Mouse (Mus musculus) spleen, postnatal 36 days (tissue): ENCODE measurements around the gene Gfm2.
"Not testable (repeated sequence)": the region's sequence is repeated elsewhere in the genome, so short reads cannot be mapped to it uniquely, and the experiment has no call there.

Source experiments
- DNase-seq, 2 experiments: peaks; one replicate each; pipeline ENCODE4 v3.0.0; 2022; ENCODE audit warnings: low spot score in 2 of 2, mixed read lengths in 1 of 2

Gene Gfm2

DNA sequence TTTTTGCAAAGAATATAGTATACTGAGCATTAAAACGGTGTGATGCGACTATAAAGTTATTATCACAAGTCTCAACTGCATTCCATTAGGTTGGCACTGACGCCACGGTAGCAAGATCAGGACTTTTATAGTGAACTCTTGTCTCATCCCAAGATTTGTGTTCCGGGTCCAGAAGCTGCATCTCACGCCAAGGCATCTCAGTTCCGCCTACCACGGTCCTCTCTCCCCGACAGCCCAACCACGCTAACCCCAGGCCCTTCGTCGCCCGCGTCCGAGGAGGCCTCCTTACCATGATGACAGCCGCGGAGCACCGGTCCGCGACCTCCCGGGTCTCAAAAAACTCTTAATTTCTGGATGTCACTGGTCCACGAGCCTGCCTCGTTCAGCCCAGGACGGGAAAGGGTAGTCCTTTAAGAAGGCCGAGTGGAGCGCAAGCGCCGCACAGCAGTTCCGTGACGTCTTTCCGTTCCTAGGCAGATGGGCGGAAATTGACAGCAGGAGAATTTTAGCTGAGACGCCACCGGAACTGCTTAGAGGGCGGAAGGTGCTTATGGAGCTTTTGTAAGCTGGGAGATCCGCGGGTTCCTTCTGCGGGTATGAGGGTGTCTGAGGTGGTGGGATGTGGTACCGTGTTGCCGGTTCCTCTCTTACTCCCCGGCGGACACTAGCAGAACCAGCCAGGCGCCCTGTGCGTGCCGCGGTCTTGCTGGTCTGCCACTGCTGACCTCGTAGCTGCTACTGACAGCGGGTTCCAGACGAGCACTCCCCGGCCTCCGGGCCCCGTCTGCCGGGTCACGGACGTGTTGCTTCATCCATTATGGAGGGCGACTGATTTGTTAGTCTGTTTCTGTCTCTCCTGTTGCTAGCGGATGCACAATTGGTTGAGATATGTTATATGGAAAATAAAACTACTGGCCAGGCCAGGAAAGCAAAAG lies at the start of gene Gfm2, which contains the start of gene Nsa2:
Gfm2 (plus strand) TSS at position 472 of the 935 bp plus-strand sequence.
Nsa2 (minus strand) TSS at position 472 of the 935 bp plus-strand sequence.
- DNase-seq = peak; percentile 88 to 90

DNA sequence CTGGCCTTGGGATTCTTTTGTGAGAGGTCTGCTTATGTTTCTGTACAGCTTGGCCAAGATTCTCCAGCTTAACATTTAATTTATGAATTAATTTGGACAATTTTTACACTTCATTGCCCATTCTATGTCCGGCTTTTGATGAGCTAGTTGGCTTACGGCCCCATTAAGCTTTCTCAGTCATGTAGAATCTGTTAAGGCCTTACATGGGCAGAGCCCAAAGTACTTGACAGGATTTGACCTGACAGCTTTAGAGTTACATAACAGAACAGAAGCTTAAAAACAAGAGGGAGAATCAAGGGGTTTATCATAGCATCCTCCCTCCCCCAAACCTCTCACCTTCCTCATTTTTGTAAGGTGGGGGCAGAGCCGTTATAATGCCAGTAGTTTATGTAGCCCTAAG lies 49.6 kb upstream of the Gfm2 start:
- DNase-seq = no peak

DNA sequence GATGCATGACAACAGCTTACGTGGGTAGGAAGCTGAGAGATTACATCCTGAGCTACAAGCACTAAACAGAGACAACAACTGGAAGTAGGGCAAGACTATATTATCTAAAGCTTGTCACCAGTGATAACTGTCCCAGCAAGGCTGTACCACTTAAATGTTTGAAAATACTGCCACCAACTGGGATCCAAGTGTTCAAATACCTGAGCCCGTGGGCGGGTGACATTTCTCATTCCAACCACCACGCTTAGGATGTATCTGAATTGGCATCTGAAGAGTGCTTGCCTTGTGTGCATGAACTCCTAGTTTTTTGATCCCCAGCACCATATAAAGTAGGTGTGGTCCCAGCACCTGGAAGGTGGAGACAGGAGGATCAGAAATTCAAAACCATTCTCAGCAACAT lies 42.0 kb upstream of the Gfm2 start:
- no peak for DNase-seq

DNA sequence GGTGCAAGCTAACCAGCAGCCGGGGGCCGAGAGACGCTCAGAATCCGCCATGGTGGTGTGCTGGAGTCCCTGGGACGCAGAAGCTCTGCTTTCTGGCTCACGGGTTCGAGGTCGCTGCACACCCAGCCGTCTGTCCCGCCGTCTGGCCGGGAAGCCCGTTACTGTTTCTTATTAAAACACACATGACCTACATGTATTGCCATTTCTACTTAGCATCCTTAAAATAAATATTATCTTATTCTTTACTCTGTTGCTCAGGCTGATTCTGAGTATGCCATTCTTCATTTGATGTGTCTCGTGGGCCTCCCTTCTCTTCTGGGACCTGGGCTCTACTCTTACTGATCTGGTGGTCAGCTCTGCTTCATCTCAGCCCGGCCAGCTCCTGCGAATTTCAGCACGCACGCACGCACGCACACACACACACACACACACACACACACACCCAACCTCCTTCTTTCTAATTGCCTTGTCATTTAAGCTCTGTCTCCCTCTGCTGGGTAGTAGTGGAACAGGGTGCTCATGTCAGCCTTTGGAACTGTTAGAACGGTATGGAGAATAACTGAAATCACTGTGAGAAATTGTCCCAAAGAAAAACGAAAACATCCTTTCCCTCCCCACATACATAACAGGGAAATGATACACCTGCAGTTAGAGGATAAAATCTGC lies 38.4 kb upstream of the Gfm2 start, which contains the start of gene Gm6169:
Gm6169 (minus strand) TSS at position 51 of the 666 bp plus-strand sequence.
- DNase-seq = no peak

DNA sequence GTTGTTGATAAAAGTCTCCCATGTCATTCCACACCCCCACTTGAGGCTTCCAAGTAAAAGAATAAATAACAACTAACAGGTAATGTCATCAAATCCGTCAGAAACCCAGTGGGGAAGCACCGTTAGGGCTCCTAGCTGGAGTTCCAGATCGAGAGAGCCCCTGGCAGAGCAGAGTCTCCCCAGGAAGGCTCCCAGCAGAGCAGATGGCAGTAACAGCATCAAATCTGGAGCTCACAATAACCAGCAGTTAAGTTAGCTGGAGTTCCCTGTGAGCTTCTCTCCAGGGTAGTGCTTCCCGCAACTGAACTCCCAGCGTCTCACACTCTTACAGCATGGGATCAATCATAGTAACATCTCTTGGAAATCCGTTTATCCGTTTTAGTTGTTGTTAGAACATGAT lies 32.7 kb upstream of the Gfm2 start:
- DNase-seq = no peak

DNA sequence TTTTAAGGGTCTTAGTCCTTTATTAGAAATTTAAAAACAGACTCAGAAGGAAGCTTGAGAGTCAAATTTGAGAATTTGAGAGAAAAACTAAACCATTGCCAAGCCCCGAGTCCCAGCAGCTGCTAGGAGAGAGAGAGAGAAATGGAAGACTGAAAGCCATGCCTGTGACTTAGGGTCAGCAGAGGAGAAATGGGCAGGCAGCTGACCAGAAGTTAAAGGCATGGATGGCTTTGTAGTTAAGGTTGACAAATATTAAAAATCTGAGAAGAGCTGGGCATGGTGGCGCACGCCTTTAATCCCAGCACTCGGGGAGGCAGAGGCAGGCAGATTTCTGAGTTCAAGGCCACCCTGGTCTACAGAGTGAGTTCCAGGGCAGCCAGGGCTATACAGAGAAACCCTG lies 30.0 kb upstream of the Gfm2 start:
- not testable (repeated sequence) for DNase-seq

DNA sequence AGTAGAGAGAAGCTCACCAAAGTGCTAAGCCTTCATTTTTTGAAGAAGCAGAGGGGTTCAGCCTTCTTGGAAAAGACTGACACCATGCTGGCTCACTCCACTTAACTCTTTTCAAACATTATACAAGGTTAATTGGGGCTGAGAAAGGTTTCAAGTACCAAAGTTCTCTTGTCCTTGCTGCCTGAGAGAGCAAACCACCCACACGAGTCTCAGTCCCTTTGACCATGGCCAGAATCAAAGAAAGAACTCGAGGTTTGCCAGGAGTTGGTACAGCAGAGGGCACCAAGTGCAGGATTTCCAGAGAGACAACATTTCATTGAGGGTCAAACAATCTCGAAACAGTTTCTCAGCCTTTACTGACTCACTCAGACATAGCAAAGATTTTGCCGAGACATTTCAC lies 28.7 kb upstream of the Gfm2 start:
- no peak for DNase-seq

DNA sequence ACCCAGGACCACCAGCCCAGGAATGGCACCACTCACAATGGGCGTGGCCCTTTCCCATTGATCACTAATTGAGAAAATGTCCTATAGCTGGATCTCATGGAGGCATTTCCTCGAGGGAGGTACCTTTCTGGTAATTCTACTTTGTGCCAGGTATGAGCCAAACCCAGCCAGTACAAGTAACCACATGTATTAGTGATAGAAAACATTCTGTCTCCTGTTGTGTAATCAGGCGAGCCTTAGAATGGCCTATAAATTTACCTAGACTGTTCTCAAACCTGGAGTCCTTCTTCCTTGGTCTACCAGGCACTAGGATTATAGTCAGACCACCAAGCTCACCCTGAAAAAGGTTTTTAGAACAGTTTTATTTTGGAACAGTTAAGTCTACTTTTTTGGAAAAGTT lies 16.4 kb upstream of the Gfm2 start:
- DNase-seq = no peak

DNA sequence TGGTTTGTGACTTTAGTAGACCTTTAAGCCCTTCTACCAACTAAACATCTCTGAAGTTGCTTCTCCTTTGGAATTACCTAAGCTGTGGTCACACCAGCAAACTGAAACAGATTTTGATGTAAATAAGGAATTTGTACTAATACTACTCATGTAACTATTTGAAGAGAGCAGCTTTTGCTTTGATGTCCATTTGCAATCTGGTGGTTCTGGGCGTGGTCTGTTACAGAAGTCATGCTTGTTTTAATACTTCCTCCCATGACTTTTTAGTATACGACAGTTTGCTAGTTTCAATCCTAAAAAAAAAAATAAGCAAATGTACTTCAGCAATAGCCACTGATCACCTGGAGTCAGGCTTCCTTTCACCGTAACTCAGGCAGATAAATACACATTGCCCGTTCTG lies 8.1 kb upstream of the Gfm2 start:
- DNase-seq = not testable (repeated sequence)

DNA sequence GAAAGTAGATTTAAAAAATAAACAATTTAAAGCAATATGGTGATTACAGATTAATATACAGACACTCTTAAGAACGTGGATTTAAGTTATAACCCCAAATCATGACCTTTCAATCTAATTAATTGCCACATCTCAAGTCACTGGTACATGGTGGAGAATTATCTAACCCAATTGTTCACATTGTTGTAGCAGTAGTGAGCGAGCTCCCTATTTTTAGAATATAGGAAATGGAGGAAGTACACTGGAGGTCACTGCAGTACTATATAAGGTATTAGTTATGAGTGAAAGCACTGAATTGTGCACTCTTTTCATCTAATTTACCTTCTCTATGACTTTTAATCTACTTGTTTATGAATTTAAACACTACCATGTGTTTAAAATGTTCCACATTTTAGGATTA lies 7.3 kb upstream of the Gfm2 start:
- not testable (repeated sequence) for DNase-seq

DNA sequence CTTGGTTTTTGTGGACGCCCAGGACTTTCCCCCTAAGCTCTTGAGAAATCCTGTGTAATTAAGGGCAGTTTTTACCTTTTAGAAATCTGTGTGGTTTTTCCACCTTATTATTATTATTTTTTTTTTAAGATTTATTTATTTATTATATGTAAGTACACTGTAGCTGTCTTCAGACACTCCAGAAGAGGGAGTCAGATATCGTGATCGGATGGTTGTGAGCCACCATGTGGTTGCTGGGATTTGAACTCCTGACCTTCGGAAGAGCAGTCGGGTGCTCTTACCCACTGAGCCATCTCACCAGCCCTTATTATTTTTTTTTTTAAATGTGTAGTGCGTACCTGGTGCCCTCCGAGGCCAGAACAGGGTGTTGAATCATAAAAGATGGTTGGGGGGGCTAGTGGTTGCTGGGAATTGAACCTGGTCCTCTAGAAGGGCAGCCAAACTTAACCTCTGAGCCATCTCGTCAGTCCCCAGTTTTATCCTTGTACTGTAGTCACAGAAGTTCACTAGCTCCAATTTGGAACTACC lies 731 bp downstream of the Gfm2 start:
- DNase-seq = not testable (repeated sequence)

DNA sequence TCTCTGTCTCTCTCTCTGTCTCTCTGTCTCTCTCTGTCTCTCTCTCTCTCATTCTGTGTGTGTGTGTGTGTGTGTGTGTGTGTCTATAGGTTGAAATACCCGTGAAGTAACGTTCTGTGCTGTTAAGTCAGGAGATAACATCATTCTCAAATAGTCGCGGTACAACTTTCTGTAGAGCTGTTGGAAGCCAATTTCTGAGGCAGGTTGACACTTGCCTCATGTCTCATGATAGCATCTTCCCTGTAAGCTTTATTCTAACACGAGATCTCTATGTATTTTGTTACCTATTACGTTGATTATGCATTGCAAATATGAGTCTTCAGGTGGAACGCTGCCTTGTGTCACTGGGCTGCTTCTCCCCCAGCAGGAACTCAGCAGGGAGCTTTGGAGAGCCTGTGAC lies 4.6 kb downstream of the Gfm2 start:
- DNase-seq = no peak

DNA sequence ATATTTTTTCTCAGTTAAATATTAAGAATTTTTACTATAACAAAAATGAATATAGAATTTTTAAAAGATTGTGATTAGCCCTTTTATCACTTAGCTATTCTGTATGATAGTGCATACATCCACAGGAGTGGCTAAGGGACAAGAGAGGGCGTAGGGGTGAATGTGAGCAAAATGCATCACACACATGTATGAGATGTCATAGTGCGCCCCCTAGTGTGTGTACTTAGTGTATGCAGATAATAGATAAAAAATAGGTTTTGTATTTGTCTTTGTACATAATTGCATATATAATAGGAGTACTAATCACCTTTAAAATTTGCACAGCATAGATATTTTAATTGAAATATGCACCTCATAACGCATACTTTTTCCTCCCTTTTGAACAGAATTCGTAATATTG lies 8.1 kb downstream of the Gfm2 start:
- DNase-seq = peak; percentile 36 to 39

DNA sequence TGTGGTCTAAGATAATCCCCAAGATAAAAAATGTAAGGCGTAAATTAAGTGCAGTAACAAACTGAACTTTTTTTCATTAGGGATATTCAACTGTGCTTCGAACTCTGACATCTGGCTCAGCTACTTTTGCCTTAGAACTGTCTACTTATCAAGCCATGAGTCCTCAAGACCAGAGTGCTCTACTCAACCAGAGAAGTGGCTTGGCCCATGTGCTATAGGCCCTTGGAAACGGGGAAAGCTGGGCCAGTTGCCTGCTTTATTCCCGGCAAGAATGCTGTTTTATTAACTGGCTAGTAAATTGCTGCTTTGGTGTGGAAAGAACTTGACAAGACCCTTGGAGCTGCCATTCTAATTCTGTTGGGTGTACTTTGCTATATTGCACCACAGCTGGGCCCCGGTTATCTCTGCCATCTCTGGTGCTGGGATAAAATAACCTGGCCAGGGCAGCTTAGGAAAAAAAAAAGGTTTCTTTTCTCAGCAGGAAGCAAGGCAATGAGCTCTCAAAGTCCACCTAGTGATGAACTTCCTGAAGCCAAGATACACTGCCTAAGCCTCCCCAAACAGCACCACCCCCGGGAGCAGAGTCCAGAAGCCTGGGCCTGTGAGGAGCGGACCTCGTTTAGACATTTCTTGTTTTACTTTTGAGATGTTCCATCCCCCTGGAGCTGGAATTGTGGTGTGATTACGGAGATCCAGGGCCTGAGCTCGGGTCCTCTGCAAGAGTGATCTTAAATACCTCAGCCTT lies 38.0 kb downstream of the Gfm2 start:
- no peak for DNase-seq

DNA sequence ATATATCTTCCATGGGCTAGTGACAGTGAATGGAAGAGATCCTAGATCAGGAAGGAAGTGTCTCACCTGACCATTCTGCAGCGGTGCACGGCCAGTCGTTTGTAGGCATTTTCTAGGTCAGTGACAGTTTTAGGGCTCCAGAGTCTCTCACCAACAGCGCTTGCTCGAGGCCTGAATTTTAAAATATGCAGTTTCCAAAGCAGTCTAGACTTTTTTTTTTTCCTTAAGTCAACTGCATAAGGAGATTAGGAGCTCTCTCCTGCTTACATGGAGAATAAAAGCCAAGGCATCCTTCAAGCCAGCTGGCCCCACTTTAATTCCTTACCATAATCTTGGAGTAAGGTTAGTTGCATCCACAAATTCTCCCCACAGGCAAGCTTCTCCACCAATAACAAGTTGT lies 39.0 kb downstream of the Gfm2 start:
- no peak for DNase-seq

DNA sequence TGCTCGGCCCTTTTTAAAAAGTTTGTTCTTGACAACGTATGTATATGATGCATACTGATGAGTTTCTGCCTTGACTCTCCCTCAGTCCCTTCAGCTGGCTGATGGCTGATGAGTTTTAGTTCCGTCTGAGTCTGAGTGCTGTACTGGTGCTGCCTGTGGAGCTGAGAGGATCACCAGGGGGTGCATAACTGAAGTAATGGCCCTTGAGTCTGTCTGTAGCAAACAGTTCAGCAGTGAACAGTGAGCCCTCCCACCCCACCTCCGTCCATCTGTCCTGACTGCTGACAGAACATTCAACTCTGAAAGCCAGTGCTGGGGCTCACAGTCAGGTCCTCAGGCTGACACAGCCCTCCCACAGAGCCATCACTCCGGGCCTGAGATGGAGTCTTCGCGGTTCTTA lies 41.2 kb downstream of the Gfm2 start:
- no peak for DNase-seq

DNA sequence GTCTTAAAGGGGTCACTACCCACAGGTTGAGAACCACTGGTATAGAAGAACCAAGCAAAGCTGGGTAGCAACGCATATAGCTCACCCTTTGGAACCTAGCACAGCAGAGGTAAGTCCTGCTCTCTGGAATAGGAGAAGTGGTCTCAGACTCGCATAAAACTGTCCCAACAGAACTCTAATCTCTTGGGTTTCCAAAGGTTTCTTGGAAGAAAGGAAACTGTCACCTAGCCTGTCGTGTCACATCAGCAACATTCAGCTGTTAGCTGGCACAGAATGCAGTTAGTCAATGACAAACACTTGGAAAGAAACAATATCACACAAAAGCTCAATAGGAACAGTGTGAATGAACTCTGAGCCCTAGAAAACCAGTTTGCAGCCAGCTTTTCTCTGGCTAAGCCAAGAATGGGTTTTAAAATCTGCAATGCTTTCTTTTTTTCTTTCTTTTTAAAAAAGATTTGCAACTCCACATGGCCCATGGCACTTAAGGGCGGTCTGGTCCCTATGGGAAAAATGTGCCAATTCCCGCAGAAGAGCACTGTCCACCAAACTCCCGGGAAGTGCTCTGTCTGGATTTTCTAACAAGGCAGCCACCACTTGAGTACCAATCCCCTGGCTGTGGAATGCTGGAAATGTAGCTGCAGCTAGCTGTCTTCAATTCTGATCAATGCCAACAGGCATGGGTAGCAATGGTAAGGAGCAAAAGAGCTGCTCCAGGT lies 42.5 kb downstream of the Gfm2 start:
- no peak for DNase-seq

DNA sequence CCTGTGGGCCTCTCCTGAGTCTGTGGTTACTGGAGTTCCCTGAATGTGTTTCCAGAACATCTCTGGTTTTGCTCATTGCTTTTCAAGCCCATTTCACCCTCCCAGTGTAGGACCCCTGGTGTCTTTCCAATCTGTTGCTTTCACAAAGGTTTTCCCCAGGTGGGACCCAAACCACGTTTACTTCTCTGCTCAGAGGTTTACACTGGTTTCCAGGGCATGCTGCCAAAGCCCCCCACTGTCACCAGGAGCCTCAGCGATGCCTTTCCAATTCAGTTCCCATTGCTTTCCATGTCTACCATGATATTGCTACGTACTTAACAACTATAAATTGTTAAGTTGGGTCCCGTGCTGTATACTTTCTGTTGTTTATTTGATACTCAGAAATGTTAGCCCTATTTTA lies 45.1 kb downstream of the Gfm2 start:
- no peak for DNase-seq

DNA sequence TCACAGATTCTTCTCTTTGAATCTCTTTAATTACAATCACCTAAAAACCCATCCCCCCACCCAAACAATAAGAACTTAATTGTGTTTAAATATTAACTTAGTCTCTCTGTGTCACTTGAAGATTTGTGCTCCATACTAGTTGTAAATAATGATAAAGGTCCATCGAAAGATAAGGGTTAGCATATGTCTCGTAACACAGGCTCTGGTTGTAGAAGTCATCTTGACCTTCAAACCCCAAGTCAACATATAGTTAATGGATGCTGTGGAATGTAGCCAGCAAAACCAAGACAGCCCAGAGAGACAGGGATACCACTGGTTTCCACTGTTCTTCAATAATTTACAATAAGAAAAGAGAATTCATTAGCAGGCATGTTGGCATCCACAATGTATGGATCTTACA lies 46.4 kb downstream of the Gfm2 start:
- DNase-seq = no peak

DNA sequence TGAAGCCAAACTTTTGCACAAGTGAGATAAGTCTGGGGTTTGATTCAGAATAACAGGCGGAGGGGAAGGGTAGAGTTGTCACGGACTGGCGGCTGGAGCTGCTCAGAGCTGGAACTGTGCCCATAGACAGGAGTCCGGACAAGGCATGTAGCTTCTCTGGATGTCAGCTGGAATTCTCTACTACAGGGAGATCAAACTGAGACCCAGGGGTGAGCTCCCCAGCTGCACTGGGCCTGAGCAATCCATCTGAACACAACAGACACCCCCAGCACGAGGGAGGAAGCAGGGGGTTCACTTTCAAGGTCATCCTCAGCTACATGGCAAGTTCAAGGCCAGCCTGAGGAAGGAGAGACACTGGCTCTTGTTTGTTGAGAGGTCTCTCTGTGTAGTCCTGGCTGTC lies 46.9 kb downstream of the Gfm2 start:
- no peak for DNase-seq

DNA sequence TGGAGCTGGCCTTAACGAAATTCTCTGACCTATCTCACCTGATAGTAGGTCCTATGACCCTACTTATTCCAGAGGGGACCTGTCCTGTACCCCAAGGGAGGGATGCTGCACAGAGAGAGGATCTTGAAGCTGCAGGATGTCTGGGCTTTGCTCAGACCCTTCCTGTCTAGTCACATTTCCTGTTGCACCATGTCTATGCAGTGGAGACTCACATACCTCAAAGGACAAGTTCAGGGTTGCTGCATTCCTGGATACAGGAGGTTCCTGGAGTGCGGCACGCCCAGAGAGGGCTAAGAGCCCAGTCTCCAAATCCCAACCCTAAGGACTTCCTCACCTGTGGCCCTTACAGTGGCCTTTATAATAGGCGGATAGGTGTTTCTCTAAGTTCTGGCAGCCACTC lies 48.6 kb downstream of the Gfm2 start:
- DNase-seq = no peak
